Mouse (Mus musculus) kidney, adult 2 months (tissue): ENCODE data around the gene Smok3b. TPM values are rescaled to one million over a fixed set of nuclear protein-coding genes. Genes with fewer than 3 reads are reported as not detected.

ENCODE experiments used
- DNase-seq: peaks from one replicate; pipeline ENCODE4 v3.0.0; 2021
- H3K27ac ChIP-seq: fragments of 200-500 bp; 2 replicates; pipeline ENCODE4 v1.5.1; 2012; ENCODE audit warnings: low read depth, low read length, control low read depth, inconsistent platforms; ENCODE audit not compliant: insufficient read depth
- H3K27me3 ChIP-seq: fragments of 200-500 bp; replicated peaks from 2 replicates; pipeline ENCODE4 v1.6.1; 2012; ENCODE audit warnings: mild to moderate bottlenecking, moderate library complexity, low read length, inconsistent platforms; ENCODE audit not compliant: control insufficient read depth, insufficient read depth
- H3K36me3 ChIP-seq: fragments of 200-500 bp; 2 replicates; pipeline ENCODE4 v1.6.1; 2012; ENCODE audit warnings: mild to moderate bottlenecking, moderate library complexity, low read length, inconsistent platforms; ENCODE audit not compliant: control insufficient read depth, insufficient read depth
- H3K4me1 ChIP-seq: fragments of 200-500 bp; 2 replicates; pipeline ENCODE4 v1.6.1; 2011; ENCODE audit warnings: low read length; ENCODE audit not compliant: control insufficient read depth, insufficient read depth
- H3K4me3 ChIP-seq: fragments of 200-500 bp; 2 replicates; pipeline ENCODE4 v1.5.1; 2011; ENCODE audit warnings: mild to moderate bottlenecking, low read depth, low read length, control low read depth; ENCODE audit not compliant: insufficient read depth
- CTCF ChIP-seq: fragments of 200-500 bp; conservative IDR thresholded peaks from 2 replicates; pipeline ENCODE4 v1.5.1; 2011; ENCODE audit warnings: low read depth, mild to moderate bottlenecking, control low read depth, low read length, moderate library complexity, mixed read lengths; ENCODE audit not compliant: insufficient read depth, insufficient read length
- POLR2A ChIP-seq: fragments of 200-500 bp; IDR thresholded peaks from one replicate; pipeline ENCODE4 v1.6.1; 2011; ENCODE audit warnings: low read depth, low read length, control low read depth
- WGBS: fragments of 180-500 bp; shearing (Covaris S2); methylation state at CpG from one replicate; pipeline ENCODE4 v1.1.7; 2018; 5-methylcytosine and 5-hydroxymethylcytosine counted together
- polyA plus RNA-seq: library from polyadenylated mRNA; depleted of rRNA; stranded (reverse); fragments of >200 nt; gene quantifications from 2 replicates; pipeline ENCODE4 v1.2.3, GENCODE M21; 2012; rRNA removed

Gene Smok3b
- polyA plus RNA-seq, 1 experiment = not detected

GRCm38 (mm10) chr5:138094474-138094873, 73.2 kb downstream of the Smok3b start:
- H3K27ac ChIP-seq = no peak overlapping the region
- 85% methylated on average over 6 of the region's 6 CpGs for WGBS
- TF ChIP-seq CTCF (no peak), POLR2A (no peak)

More at GRCm38 (mm10) chr5:138094474-138094873, 73.2 kb downstream of the Smok3b start:
- Histone ChIP-seq H3K4me3 (no peak overlapping the region), H3K36me3 (peaks cover 15% of the 10 kb centered on the region), H3K4me1 (no peaks in the 10 kb centered on the region; the same call in 1 of the 2 replicates), H3K27me3 (no peaks in the 10 kb centered on the region)
- no peak for DNase-seq

Other genes starting within 250 kb of the Smok3b start
- 30.6 and 36.6 TPM in 2 replicates for gene Ppp1r35, start 242.6 kb upstream of the Smok3b start, polyA plus RNA-seq
- gene Mepce, start 233.8 kb upstream of the Smok3b start, polyA plus RNA-seq = 41.0 and 42.9 TPM in 2 replicates
- 1.6 and 2.5 TPM in 2 replicates for gene Zcwpw1, start 233.6 kb upstream of the Smok3b start, polyA plus RNA-seq
- gene Pilra, start 185.1 kb upstream of the Smok3b start, polyA plus RNA-seq = 1.5 and 2.5 TPM in 2 replicates
- gene Pilrb1, start 163.3 kb upstream of the Smok3b start, polyA plus RNA-seq = 1.3 and 1.5 TPM in 2 replicates
- gene Pilrb2, start 149.6 kb upstream of the Smok3b start, polyA plus RNA-seq = 1.3 and 2.3 TPM in 2 replicates
- 0.22 and 0.31 TPM in 2 replicates for gene Cyp3a13, start 99.8 kb upstream of the Smok3b start, polyA plus RNA-seq
- 0.05 and 0.20 TPM in 2 replicates for gene Gjc3, start 58.3 kb upstream of the Smok3b start, polyA plus RNA-seq
- 5.1 and 5.3 TPM in 2 replicates for gene Azgp1, start 39.9 kb upstream of the Smok3b start, polyA plus RNA-seq
- not detected in 2 replicates for gene Smok3a, start 168 bp upstream of the Smok3b start, polyA plus RNA-seq
- not detected in 2 replicates for gene Smok3c, start 31.8 kb downstream of the Smok3b start, polyA plus RNA-seq
- gene Zkscan1, start 63.7 kb downstream of the Smok3b start, polyA plus RNA-seq = 8.3 and 10.2 TPM in 2 replicates
- gene Zscan21, start 95.5 kb downstream of the Smok3b start, polyA plus RNA-seq = 9.8 and 10.9 TPM in 2 replicates
- gene Zfp113, start 134.3 kb downstream of the Smok3b start, polyA plus RNA-seq = 3.4 and 4.4 TPM in 2 replicates
- gene Cops6, start 139.6 kb downstream of the Smok3b start, polyA plus RNA-seq = 141 and 144 TPM in 2 replicates
- 22.9 and 23.6 TPM in 2 replicates for gene Ap4m1, start 150.6 kb downstream of the Smok3b start, polyA plus RNA-seq
- gene Mcm7, start 151.0 kb downstream of the Smok3b start, polyA plus RNA-seq = 15.5 and 16.5 TPM in 2 replicates
- 52.6 and 56.3 TPM in 2 replicates for gene Taf6, start 166.0 kb downstream of the Smok3b start, polyA plus RNA-seq
- gene Cnpy4, start 166.1 kb downstream of the Smok3b start, polyA plus RNA-seq = 4.2 and 5.7 TPM in 2 replicates
- gene Mblac1, start 172.9 kb downstream of the Smok3b start, polyA plus RNA-seq = 3.6 and 4.4 TPM in 2 replicates
- gene Nxpe5, start 204.5 kb downstream of the Smok3b start, polyA plus RNA-seq = 0.26 and 0.33 TPM in 2 replicates
- gene Lamtor4, start 234.1 kb downstream of the Smok3b start, polyA plus RNA-seq = 362 and 389 TPM in 2 replicates
- gene BC037034, start 242.6 kb downstream of the Smok3b start, polyA plus RNA-seq = 28.5 and 35.1 TPM in 2 replicates